Mouse (Mus musculus): ENCODE measurements at regions not wholly inside any gene's neighbourhood (a gene's known extent, or its start where the extent isn't known, plus 50 kb on each side); places are given as distances from the start of the nearest gene placed in this dataset.

DNA sequence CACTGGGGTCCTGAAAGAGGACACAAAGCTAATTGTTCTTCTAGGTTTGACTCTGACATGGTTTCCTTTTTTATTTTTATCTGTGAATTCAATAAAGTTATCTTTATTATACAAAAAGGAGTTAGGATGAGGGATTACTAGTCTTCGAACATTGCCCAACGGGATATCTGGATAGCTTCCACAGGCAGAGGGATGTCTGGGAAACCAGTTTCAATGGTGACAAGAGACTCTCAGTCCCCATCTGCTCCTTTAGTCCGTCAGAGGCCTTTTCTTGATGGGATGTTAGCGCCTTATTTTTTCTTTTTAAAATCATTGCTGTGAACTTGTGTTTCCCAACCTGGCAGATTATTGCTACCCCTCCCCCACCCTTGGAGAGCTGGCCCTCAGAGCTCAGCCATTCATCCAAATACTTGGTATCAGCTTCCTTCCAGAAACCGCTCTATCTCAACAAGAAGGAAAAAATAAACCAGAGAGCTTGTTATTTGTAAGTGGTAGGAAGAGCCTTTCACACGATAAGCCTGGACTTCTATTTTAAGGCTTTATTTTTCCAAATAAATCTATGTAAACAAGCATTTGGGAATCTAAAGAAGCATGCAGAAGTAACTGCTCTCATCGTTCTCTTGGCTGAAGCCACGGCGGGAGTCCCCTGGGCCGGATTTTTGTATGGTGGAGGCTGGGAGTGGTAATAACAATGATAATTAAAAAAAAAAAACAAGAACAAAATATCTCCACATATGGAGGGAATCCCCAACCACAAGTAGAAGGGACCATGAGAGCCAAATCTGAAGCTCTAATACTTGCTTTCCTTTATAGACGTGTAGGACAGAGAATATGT lies 296.6 kb upstream of the 1700056E22Rik start:
- no peaks in the 10 kb centered on the region for H3K4me1 ChIP-seq
- DNase-seq (ENCODE audit: low spot score): no peak
- WGBS: 89% methylated on average over 11 of the region's 11 CpGs

DNA sequence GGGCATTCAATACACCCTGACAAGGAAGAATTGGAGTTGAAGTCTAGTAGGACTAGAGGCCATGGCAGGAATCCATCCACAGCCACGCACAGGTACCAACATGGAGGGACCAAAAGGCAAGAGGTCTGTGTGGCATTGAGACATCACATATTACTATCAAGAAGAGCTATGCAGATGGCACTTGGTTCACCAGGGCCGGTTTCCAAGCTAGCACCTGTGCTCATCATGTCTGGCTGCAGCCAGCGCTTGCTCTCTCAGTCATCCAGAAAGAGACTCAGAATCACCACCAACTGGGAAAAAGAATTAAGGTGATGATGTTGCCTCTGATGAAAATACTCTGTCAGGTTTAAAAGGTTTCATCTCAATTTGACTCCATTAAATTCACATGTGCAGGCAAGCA lies 292.1 kb upstream of the 1700056E22Rik start:
- no peak overlapping the region for H3K4me3 ChIP-seq
- H3K4me1 ChIP-seq: no peaks in the 10 kb centered on the region
- no peaks in the 10 kb centered on the region for H3K27me3 ChIP-seq (ENCODE audit: low read depth, poor library complexity, severe bottlenecking)
- 92% methylated on average over 3 of the region's 3 CpGs for WGBS
- DNase-seq (ENCODE audit: low spot score): no peak
- H3K27ac ChIP-seq (replicated peaks): no peak overlapping the region
- no peaks in the 10 kb centered on the region for H3K36me3 ChIP-seq
- H3K9me3 ChIP-seq (replicated peaks): no peaks in the 10 kb centered on the region

More for the DNA sequence above, 296.6 kb upstream of the 1700056E22Rik start:
- Histone ChIP-seq H3K9me3 (replicated peaks) (no peaks in the 10 kb centered on the region), H3K27ac (replicated peaks) (no peak overlapping the region), H3K27me3 (ENCODE audit: low read depth, poor library complexity, severe bottlenecking) (no peaks in the 10 kb centered on the region), H3K4me3 (no peak overlapping the region), H3K36me3 (no peaks in the 10 kb centered on the region)

DNA sequence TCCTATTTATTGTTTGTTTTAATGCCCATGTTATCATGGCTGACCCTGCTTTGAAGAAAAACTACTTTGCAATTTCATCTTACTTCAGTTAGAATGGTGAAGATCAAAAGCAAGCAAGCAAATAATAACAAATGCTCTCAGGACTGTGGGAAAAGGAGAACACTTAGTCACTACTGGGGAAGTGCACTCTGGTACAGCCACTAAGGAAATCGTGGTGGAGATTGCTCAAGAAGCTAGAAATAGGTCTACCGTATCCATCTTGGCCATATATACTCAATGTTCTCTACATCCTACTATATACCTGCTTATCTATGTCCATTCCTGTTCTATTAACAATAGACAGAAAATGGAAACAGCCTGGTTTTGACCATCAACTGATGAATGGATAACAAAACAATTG lies 290.1 kb upstream of the 1700056E22Rik start:
- no peaks in the 10 kb centered on the region for H3K9me3 ChIP-seq (replicated peaks)
- no peaks in the 10 kb centered on the region for H3K27me3 ChIP-seq (ENCODE audit: low read depth, poor library complexity, severe bottlenecking)
- no peak for DNase-seq (ENCODE audit: low spot score)
- H3K27ac ChIP-seq (replicated peaks): no peak overlapping the region
- no peaks in the 10 kb centered on the region for H3K4me1 ChIP-seq
- H3K4me3 ChIP-seq: no peak overlapping the region
- H3K36me3 ChIP-seq: no peaks in the 10 kb centered on the region
- 86% methylated on average over 2 of the region's 2 CpGs for WGBS

DNA sequence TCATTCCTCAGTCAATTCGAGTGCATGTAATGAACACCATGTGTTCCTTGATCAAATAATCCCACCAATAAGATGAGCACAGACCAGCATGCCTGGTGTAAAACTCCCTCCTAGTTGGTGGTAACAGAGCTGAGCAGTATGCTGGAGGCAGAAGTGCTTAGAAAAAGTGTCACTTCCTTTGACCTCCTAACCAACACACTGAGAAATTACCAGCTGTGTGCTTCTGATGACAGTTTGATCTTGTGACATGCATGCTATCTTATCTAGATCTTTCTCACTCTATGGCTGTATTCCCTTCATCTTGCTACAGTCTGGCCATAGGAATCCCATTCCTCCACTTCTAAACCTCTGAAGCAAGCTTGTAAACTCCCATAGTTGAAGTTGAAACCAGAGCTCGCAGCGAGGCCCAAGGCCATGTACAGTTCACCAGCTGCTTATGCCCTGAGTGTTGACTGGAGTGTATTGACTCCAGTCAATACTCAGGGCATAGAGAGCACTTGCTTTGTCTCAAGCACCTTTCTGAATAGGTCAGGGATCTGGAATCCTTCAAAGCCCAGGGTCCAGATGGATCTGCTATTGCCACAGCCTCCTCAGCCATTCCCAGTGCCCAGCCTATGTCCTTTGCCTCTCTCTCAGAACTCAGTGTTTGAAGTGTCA lies 286.5 kb upstream of the 1700056E22Rik start:
- Histone ChIP-seq H3K4me1 (no peaks in the 10 kb centered on the region), H3K36me3 (no peaks in the 10 kb centered on the region), H3K27ac (replicated peaks) (no peak overlapping the region), H3K27me3 (ENCODE audit: low read depth, poor library complexity, severe bottlenecking) (no peaks in the 10 kb centered on the region), H3K9me3 (replicated peaks) (no peaks in the 10 kb centered on the region), H3K4me3 (no peak overlapping the region)
- DNase-seq (ENCODE audit: low spot score): no peak
- 89% methylated on average over 3 of the region's 3 CpGs for WGBS

DNA sequence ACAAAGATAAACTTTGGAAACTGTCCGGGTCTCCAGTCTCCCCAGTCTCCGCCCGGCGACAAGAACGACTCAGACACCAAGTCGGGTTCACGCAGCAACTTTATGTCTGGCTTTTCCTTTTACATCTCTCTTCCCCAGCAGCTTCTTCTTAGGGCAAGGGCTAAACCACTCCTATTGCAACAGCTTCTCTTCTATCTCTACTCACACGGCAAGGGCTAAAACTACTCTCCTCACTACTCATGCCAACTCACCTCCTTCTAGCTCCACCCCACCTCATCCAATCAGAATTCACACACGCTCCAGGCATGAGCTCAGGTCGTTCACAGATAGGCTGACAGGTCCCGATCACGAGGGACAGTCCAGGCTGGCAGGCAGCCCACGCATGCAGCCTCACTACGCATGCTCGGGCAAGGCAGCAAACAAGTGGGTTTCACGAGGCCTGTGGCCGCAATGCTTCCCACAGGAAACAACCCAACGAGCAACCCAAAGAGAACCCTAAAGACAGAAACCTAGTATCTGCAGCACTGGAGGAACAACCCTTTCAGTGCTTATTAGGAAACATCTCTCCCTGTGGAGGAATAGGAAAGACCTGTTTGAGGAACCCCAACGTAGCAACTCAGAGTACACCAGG lies 276.2 kb upstream of the 1700056E22Rik start:
- no peak for DNase-seq (ENCODE audit: low spot score)
- 93% methylated on average over 19 of the region's 19 CpGs for WGBS

DNA sequence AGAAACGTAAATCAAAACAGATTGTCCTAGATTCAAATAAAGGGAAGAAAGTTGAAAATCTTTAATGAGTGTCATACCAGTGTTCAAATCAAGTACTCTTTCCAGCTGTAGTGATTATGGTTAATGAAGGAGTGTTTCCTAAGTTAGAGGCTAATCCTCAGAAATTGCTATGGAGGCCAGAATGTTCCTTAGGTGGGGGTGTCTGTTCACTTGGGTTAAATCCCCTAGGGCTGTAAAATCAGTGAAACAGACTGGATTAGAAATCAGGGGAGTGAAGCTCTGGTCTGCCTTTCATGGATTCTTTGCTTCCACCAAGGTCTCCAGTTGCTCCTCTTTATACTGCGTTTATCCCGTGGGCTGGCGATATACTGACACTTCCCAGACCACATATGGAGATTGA lies 270.7 kb upstream of the 1700056E22Rik start:
- Histone ChIP-seq H3K4me1 (no peaks in the 10 kb centered on the region), H3K36me3 (no peaks in the 10 kb centered on the region), H3K27me3 (ENCODE audit: low read depth, poor library complexity, severe bottlenecking) (no peaks in the 10 kb centered on the region), H3K4me3 (no peak overlapping the region), H3K27ac (replicated peaks) (no peak overlapping the region), H3K9me3 (replicated peaks) (no peaks in the 10 kb centered on the region)
- DNase-seq (ENCODE audit: low spot score): no peak
- WGBS: 89% methylated on average over 4 of the region's 4 CpGs

More for the DNA sequence above, 276.2 kb upstream of the 1700056E22Rik start:
- Histone ChIP-seq H3K27me3 (ENCODE audit: low read depth, poor library complexity, severe bottlenecking) (no peaks in the 10 kb centered on the region), H3K27ac (replicated peaks) (no peak overlapping the region), H3K4me1 (no peaks in the 10 kb centered on the region), H3K36me3 (no peaks in the 10 kb centered on the region), H3K9me3 (replicated peaks) (no peaks in the 10 kb centered on the region), H3K4me3 (no peak overlapping the region)

DNA sequence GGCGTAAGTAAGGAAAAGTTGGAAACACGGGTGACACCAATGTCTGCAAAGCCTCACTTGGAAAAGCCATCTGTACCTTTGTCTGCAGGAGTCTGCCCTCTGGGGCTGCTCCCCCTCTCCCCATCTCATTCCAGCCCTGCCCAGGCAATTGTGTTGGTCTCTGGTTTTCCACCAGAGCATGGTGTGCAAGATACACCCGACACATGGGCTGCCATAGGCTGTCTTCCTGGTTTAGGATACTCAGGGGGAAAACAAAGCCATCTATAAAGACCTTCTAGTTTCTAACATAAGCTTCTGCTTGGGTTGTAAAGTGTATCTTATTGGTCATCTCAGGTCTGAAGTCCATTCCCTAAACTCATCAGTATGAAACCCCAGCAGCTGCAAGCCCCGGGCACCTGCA lies 270.1 kb upstream of the 1700056E22Rik start:
- Histone ChIP-seq H3K4me1 (no peaks in the 10 kb centered on the region), H3K36me3 (no peaks in the 10 kb centered on the region), H3K9me3 (replicated peaks) (no peaks in the 10 kb centered on the region), H3K27ac (replicated peaks) (no peak overlapping the region), H3K27me3 (ENCODE audit: low read depth, poor library complexity, severe bottlenecking) (no peaks in the 10 kb centered on the region), H3K4me3 (no peak overlapping the region)
- DNase-seq (ENCODE audit: low spot score): no peak
- 88% methylated on average over 4 of the region's 4 CpGs for WGBS

DNA sequence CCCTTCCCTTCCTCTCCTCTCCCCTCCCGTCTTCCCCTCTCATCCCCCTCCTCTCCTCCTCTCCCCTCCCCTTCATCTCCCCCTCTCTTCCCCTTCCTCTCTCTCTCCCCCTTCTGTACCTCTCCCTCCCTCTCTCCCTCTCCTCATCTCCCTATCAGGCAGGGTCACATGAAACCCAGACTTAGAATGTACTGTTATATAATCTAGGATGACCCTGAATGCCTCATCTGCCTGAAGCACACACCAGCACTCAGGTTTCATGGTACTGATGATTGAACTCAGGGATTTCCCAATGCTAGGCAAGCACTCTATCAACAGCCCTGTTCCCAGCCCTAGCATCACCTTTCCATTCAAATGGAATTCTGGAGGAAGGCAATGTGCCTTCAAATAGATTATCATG lies 264.6 kb upstream of the 1700056E22Rik start:
- Histone ChIP-seq H3K27me3 (ENCODE audit: low read depth, poor library complexity, severe bottlenecking) (no peaks in the 10 kb centered on the region), H3K9me3 (replicated peaks) (no peaks in the 10 kb centered on the region), H3K36me3 (no peaks in the 10 kb centered on the region), H3K4me3 (no peak overlapping the region), H3K4me1 (no peaks in the 10 kb centered on the region), H3K27ac (replicated peaks) (no peak overlapping the region)
- no peak for DNase-seq (ENCODE audit: low spot score)
- whole genome bisulfite sequencing: 50% methylated on average over 1 of the region's 1 CpGs

DNA sequence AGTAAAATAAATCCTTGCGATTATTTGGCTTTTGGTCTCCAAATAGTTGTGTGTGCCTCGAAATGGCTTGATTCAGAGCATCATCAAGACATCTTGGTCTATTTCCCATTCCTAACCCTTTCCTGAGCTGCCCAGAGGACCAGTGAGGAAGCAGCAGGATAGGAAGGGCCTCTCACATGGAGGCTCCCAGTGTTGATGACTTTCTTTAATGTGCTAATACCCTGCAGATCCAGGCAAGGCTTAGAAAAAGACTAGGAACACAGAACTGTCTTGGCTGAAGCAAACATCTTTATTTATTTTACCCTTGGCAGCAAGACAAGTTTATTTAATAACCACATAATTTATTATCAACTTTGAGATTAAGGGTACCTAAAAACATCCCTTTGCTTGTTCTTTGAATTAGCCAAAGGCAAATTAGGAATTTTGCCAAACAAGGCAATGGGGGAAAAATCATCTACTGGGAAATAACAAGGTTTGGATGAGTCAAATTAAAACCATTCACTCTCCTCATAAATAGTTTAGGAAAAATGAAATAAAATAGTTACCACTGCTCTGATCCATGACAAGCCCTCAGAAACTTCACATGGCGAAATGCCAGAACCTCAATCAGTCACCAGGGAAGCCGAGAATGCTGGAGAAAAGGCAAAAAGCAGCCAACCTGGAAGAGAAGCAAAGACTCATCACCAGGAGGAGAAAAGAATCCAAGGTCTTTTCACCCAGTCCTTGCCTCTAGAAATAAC lies 263.1 kb upstream of the 1700056E22Rik start:
- Histone ChIP-seq H3K27ac (replicated peaks) (no peak overlapping the region), H3K9me3 (replicated peaks) (no peaks in the 10 kb centered on the region), H3K27me3 (ENCODE audit: low read depth, poor library complexity, severe bottlenecking) (no peaks in the 10 kb centered on the region), H3K36me3 (no peaks in the 10 kb centered on the region), H3K4me1 (no peaks in the 10 kb centered on the region), H3K4me3 (no peak overlapping the region)
- 90% methylated on average over 4 of the region's 4 CpGs for WGBS
- no peak for DNase-seq (ENCODE audit: low spot score)

DNA sequence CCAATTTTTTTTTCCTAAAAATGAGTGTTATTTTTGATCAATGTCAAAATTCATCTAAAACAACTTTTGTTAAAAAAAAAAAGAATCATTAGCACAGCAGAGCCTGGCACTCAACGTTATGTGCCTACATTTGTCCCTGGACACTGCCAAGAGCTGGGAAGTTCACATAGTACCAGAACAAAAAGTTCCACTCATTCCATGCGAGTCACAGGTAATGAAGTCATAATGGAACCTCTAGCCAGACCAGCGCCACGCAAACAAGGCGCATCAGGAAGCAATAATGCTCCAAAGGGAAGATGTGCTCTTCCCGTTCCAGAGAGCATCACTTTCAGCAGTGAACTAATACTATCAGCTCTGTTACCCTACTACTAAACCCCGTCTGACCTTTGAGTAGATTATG lies 257.0 kb upstream of the 1700056E22Rik start:
- Histone ChIP-seq H3K27ac (replicated peaks) (no peak overlapping the region), H3K27me3 (ENCODE audit: low read depth, poor library complexity, severe bottlenecking) (peaks cover 33% of the 10 kb centered on the region), H3K4me3 (no peak overlapping the region), H3K4me1 (no peaks in the 10 kb centered on the region), H3K36me3 (no peaks in the 10 kb centered on the region), H3K9me3 (replicated peaks) (no peaks in the 10 kb centered on the region)
- DNase-seq (ENCODE audit: low spot score): no peak
- 88% methylated on average over 7 of the region's 7 CpGs for WGBS

DNA sequence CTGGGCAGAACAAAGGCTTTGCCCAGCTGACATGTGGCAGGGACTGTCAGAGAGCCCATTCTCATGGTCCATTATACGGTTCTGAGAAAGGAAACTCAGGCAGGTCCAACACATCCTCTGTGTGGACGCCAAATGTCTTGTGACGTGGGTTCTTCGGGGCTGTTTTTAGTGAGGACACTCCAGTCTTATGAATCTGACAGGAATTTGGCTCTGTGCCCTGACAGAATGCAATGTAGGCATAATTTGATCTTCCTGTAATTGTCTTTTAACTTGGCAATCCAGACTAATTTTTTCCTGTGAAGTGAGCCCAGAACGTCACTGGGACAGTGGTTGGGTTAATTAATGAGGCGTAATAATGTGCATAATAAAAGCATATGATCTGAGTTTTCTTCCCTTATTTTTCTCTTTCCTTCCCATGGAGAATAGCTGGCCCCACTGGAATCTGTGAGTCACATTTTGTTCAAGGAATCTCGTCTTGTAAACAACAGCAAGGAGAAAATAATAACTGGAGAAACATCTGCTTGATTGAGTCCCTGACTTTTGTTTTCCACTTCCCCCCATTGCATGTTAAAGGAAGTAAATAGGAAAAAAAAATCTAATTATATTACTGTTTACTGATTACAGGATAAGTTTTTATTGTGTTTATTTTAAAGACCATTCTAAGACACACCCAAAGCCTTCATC lies 255.8 kb upstream of the 1700056E22Rik start:
- no peak overlapping the region for H3K27ac ChIP-seq (replicated peaks)
- no peaks in the 10 kb centered on the region for H3K36me3 ChIP-seq
- DNase-seq (ENCODE audit: low spot score): no peak
- no peak overlapping the region for H3K4me3 ChIP-seq
- WGBS: 82% methylated on average over 7 of the region's 7 CpGs
- no peaks in the 10 kb centered on the region for H3K4me1 ChIP-seq
- H3K27me3 ChIP-seq (ENCODE audit: low read depth, poor library complexity, severe bottlenecking): peaks cover 46% of the 10 kb centered on the region
- no peaks in the 10 kb centered on the region for H3K9me3 ChIP-seq (replicated peaks)

DNA sequence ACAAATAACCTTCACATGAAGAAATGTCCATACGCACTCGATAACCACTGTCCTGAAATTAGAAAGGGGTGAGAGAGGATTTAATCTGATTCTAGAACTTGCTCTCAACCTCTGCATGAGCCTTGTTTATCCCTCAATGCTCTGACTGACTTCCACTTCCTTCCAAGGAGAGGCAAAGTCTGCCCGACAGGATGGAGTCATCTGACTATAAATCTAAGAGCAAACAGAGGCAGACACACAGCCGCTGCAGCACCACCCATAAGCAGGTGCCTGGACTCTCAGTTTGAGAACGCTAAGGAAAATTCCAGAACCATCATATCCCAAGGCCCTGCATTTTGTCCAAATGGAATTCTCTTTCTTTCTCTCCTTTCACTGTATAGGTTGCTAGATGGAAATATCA lies 247.7 kb upstream of the 1700056E22Rik start:
- peaks cover 73% of the 10 kb centered on the region for H3K27me3 ChIP-seq (ENCODE audit: low read depth, poor library complexity, severe bottlenecking)
- no peaks in the 10 kb centered on the region for H3K36me3 ChIP-seq
- H3K4me1 ChIP-seq: no peaks in the 10 kb centered on the region
- no peak overlapping the region for H3K4me3 ChIP-seq
- 84% methylated on average over 5 of the region's 5 CpGs for WGBS
- no peaks in the 10 kb centered on the region for H3K9me3 ChIP-seq (replicated peaks)
- H3K27ac ChIP-seq (replicated peaks): no peak overlapping the region
- DNase-seq (ENCODE audit: low spot score): no peak

Measured in midbrain, embryonic 10.5 days (tissue).